Mouse (Mus musculus) lung, postnatal 0 days (tissue): ENCODE data around the gene Xntrpc. TPM values are rescaled to one million over a fixed set of nuclear protein-coding genes. Genes with fewer than 3 reads are reported as not detected.
A peak's percentile ranks its signal among the peaks of the same experiment; 100 is the strongest.

Experiments used
- ATAC-seq: fragments of 200-750 bp; cut with Nextera tagmentation; 2 replicates; pipeline ENCODE4 v1.8.0; 2017; ENCODE audit warnings: moderate library complexity
- DNase-seq: peaks from one replicate; pipeline ENCODE4 v3.0.0-alpha.2; 2016; ENCODE audit warnings: low spot score
- H3K27ac ChIP-seq: fragments of 300-500 bp; sonication (generic); 2 replicates; pipeline ENCODE4 v1.5.1; 2014; ENCODE audit warnings: antibody characterized with exemption, mild to moderate bottlenecking, low read length, mixed read lengths
- H3K27me3 ChIP-seq: fragments of 300-500 bp; sonication (generic); replicated peaks from 2 replicates; pipeline ENCODE4 v1.6.1; 2014; ENCODE audit warnings: low read length, mixed read lengths; ENCODE audit not compliant: insufficient read depth
- H3K36me3 ChIP-seq: fragments of 300-500 bp; sonication (generic); 2 replicates; pipeline ENCODE4 v1.6.1; 2014; ENCODE audit warnings: low read length, mixed read lengths; ENCODE audit not compliant: insufficient read depth
- H3K4me1 ChIP-seq: fragments of 300-500 bp; sonication (generic); 2 replicates; pipeline ENCODE4 v1.6.1; 2014; ENCODE audit warnings: antibody characterized with exemption, low read depth, low read length, mixed read lengths; ENCODE audit not compliant: insufficient read depth
- H3K4me2 ChIP-seq: fragments of 300-500 bp; sonication (generic); replicated peaks from 2 replicates; pipeline ENCODE4 v1.6.1; 2014; ENCODE audit warnings: low read depth, mild to moderate bottlenecking, low read length, moderate library complexity, mixed read lengths
- H3K4me3 ChIP-seq: fragments of 300-500 bp; sonication (generic); 2 replicates; pipeline ENCODE4 v1.5.1; 2014; ENCODE audit warnings: low read depth, low read length
- H3K9ac ChIP-seq: fragments of 300-500 bp; sonication (generic); replicated peaks from 2 replicates; pipeline ENCODE4 v1.6.1; 2014; ENCODE audit warnings: low read depth, mild to moderate bottlenecking
- H3K9me3 ChIP-seq: fragments of 300-500 bp; sonication (generic); 2 replicates; pipeline ENCODE4 v1.6.1; 2016; ENCODE audit warnings: low read length, mixed read lengths
- CTCF ChIP-seq: IDR thresholded peaks from 2 replicates; pipeline ENCODE4 v1.5.1; 2016; ENCODE audit warnings: antibody characterized with exemption, mild to moderate bottlenecking
- EP300 ChIP-seq: IDR thresholded peaks from 2 replicates; pipeline ENCODE4 v1.6.1; 2016; ENCODE audit warnings: antibody characterized with exemption, mild to moderate bottlenecking, control low read depth
- WGBS: fragments of 180-500 bp; shearing (Covaris S2); extraction: QIAGEN DNeasy Blood & Tissue Kit; methylation state at CpG from one replicate; pipeline ENCODE4 v1.1.7; 2014; 5-methylcytosine and 5-hydroxymethylcytosine counted together
- polyA plus RNA-seq: library from polyadenylated mRNA; unstranded; fragments of >200 nt; fragmentation: Nextera tagmentation; extraction: Ambion mirVana; gene quantifications from 2 replicates; pipeline ENCODE4 v1.2.1, GENCODE M21; 2015

Gene Xntrpc
- polyA plus RNA-seq, 1 experiment from 2014 or later = 0.29 TPM

- H3K4me3 ChIP-seq = no peak overlapping the region
- H3K9ac ChIP-seq = no peak overlapping the region
- no peak overlapping the region for H3K27ac ChIP-seq
- DNase-seq = peak; percentile 26
- TF ChIP-seq CTCF = peak; percentile 73
- TF ChIP-seq EP300 = no peak
- no peaks in the 10 kb centered on the region for H3K27me3 ChIP-seq
- no peaks in the 10 kb centered on the region for H3K9me3 ChIP-seq
- H3K4me1 ChIP-seq = no peaks in the 10 kb centered on the region
- WGBS = 73% methylated on average over 7 of the region's 7 CpGs
- H3K4me2 ChIP-seq = no peak overlapping the region
- H3K36me3 ChIP-seq = peaks cover 30% of the 10 kb centered on the region
- ATAC-seq = no peak
Observed at GRCm38 (mm10) chr7:102076714-102077296, 11.3 kb downstream of the Xntrpc start.

GRCm38 (mm10) chr7:102078517-102078916, 13.0 kb downstream of the Xntrpc start:
- Histone ChIP-seq H3K27me3 (no peaks in the 10 kb centered on the region), H3K27ac (no peak overlapping the region), H3K36me3 (peaks cover 27% of the 10 kb centered on the region), H3K9ac (no peak overlapping the region), H3K4me1 (no peaks in the 10 kb centered on the region), H3K4me2 (no peak overlapping the region), H3K9me3 (no peaks in the 10 kb centered on the region), H3K4me3 (no peak overlapping the region)
- 71% methylated on average over 7 of the region's 7 CpGs for WGBS
- peak; percentile 44 for DNase-seq
- no peak for TF ChIP-seq EP300
- peak; percentile 82 for TF ChIP-seq CTCF
- peak; percentile 40; the same call in 1 of the 2 replicates for ATAC-seq

- Histone ChIP-seq H3K4me3 (no peak overlapping the region), H3K9ac (no peak overlapping the region), H3K36me3 (peaks cover 24% of the 10 kb centered on the region), H3K27me3 (no peaks in the 10 kb centered on the region), H3K4me2 (no peak overlapping the region), H3K9me3 (no peaks in the 10 kb centered on the region), H3K4me1 (no peaks in the 10 kb centered on the region), H3K27ac (no peak overlapping the region)
- no peak for DNase-seq
- 62% methylated on average over 8 of the region's 8 CpGs for WGBS
- TF ChIP-seq EP300 (no peak), CTCF (no peak)
- no peak for ATAC-seq
Observed at GRCm38 (mm10) chr7:102080311-102080710, 14.8 kb downstream of the Xntrpc start.

GRCm38 (mm10) chr7:102081784-102082183, 16.3 kb downstream of the Xntrpc start:
- no peak overlapping the region for H3K27ac ChIP-seq
- no peak for TF ChIP-seq CTCF
- TF ChIP-seq EP300 = no peak
- H3K27me3 ChIP-seq = no peaks in the 10 kb centered on the region
- H3K9ac ChIP-seq = no peak overlapping the region
- peaks cover 17% of the 10 kb centered on the region for H3K36me3 ChIP-seq
- no peak overlapping the region for H3K4me2 ChIP-seq
- no peak for ATAC-seq
- no peak for DNase-seq
- 90% methylated on average over 5 of the region's 5 CpGs for WGBS
- no peaks in the 10 kb centered on the region for H3K4me1 ChIP-seq
- no peak overlapping the region for H3K4me3 ChIP-seq
- no peaks in the 10 kb centered on the region for H3K9me3 ChIP-seq

GRCm38 (mm10) chr7:102082816-102083215, 17.3 kb downstream of the Xntrpc start, which contains the start of gene Trpc2:
Gene Trpc2, plus strand, starts transcription at chr7:102083116.
- Histone ChIP-seq H3K36me3 (peaks cover 17% of the 10 kb centered on the region), H3K27ac (no peak within 1 kb of the TSS), H3K4me3 (no peak within 1 kb of the TSS), H3K9ac (no peak within 1 kb of the TSS), H3K4me1 (no peaks in the 10 kb centered on the region), H3K27me3 (no peaks in the 10 kb centered on the region), H3K9me3 (no peaks in the 10 kb centered on the region), H3K4me2 (no peak within 1 kb of the TSS)
- no peak for ATAC-seq
- DNase-seq = no peak
- WGBS = 80% methylated on average over 5 of the region's 5 CpGs
- TF ChIP-seq EP300 = no peak
- TF ChIP-seq CTCF = no peak

GRCm38 (mm10) chr7:102084041-102084696, 18.7 kb downstream of the Xntrpc start:
- ATAC-seq (no peak), DNase-seq (no peak)
- peaks cover 11% of the 10 kb centered on the region; the same call in 1 of the 2 replicates for H3K36me3 ChIP-seq
- H3K9ac ChIP-seq = no peak overlapping the region
- no peak overlapping the region for H3K27ac ChIP-seq
- no peak for TF ChIP-seq EP300
- no peak for TF ChIP-seq CTCF
- 86% methylated on average over 24 of the region's 26 CpGs for WGBS
- H3K4me2 ChIP-seq = no peak overlapping the region
- no peak overlapping the region for H3K4me3 ChIP-seq
- no peaks in the 10 kb centered on the region for H3K27me3 ChIP-seq
- no peaks in the 10 kb centered on the region for H3K9me3 ChIP-seq
- H3K4me1 ChIP-seq = no peaks in the 10 kb centered on the region
